Mouse (Mus musculus): ENCODE measurements around the gene Lyst.

DNA sequence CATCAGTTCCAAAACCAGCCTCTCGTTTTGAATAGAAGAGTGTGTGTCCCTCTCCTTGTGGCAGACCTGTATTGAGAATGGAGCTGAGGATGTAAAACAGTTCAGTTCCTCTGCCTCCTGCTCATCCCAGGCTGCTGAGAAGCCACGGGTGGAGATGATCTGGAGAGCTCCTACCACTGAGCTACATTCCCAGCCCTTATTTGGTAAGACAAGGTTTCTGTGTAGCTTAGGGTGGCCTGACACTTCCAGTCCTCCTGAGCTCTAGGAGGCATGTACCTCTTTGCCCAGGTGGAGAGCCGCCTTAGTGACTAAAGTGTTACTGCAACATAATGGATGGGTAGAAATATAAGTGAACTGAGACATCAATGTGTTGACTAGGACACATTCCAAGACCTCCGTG is 190.8 kb downstream of the Lyst start:
- TF ChIP-seq CTCF (IDR thresholded peaks at IDR 0.05; ENCODE audit: low read depth) (no peak), EP300 (optimal IDR thresholded peaks at IDR 0.05) (no peak)

All from stomach, postnatal 0 days (tissue).